ENCODE assay signal across 35 mouse cellular contexts in genomic region chr16:96559796-96560195, GRCm38 (mm10).
"Had no signal": no experiment of that assay in that cellular context is flagged by ENCODE, and none has a peak within 500 bp of the region (broad histone marks: within the 10 kb centered on the region; RNA-seq: fewer than 3 reads in every experiment).

No protein-coding gene starts in this region.

- H3K9me3 ChIP-seq: heart, embryonic 10.5 days; heart, embryonic 12.5 days; heart, embryonic 13.5 days; heart, embryonic 15.5 days; hindbrain, embryonic 10.5 days; hindbrain, embryonic 12.5 days; hindbrain, embryonic 13.5 days; hindbrain, embryonic 15.5 days; intestine, embryonic 15.5 days; kidney, embryonic 15.5 days had no signal

- DNase-seq: heart, postnatal 10 days; heart, postnatal 14 days; heart, postnatal 36 days; heart, postnatal 4 days; kidney, adult 11 months; kidney, adult 18-20 months; kidney, adult 2 months; kidney, adult 8-10 months; kidney, adult 9 months; kidney, postnatal 10 days; kidney, postnatal 14 days; kidney, postnatal 25 days; kidney, postnatal 36 days; kidney, postnatal 4 days; layer of hippocampus, adult 9-11 months; layer of hippocampus, postnatal 36 days had no signal

- H3K27me3 ChIP-seq: heart, embryonic 12.5 days; heart, embryonic 15.5 days; hindbrain, embryonic 12.5 days; hindbrain, embryonic 13.5 days; hindbrain, embryonic 15.5 days; intestine, embryonic 15.5 days; kidney, embryonic 15.5 days had no signal

- H3K36me3 ChIP-seq: heart, embryonic 10.5 days; heart, embryonic 12.5 days; heart, embryonic 13.5 days; heart, embryonic 15.5 days; hindbrain, embryonic 10.5 days; hindbrain, embryonic 12.5 days; hindbrain, embryonic 13.5 days; hindbrain, embryonic 15.5 days; intestine, embryonic 15.5 days; kidney, embryonic 15.5 days had no signal

- H3K27ac ChIP-seq: heart, embryonic 10.5 days; heart, embryonic 13.5 days; heart, embryonic 15.5 days; hindbrain, embryonic 10.5 days; hindbrain, embryonic 12.5 days; hindbrain, embryonic 13.5 days; hindbrain, embryonic 14.5 days; hindbrain, embryonic 15.5 days; hindbrain, postnatal 0 days; intestine, embryonic 15.5 days; kidney, embryonic 15.5 days; kidney, postnatal 0 days; layer of hippocampus, adult 2 months; left cerebral cortex, adult 2 months had no signal

- H3K4me2 ChIP-seq: heart, embryonic 11.5 days; heart, embryonic 12.5 days; heart, embryonic 13.5 days; heart, embryonic 15.5 days; hindbrain, embryonic 12.5 days; hindbrain, embryonic 13.5 days; hindbrain, embryonic 14.5 days; hindbrain, embryonic 15.5 days; intestine, embryonic 15.5 days; kidney, embryonic 15.5 days had no signal

- H3K4me3 ChIP-seq: heart, embryonic 10.5 days; heart, embryonic 12.5 days; heart, embryonic 13.5 days; heart, embryonic 15.5 days; hindbrain, embryonic 10.5 days; hindbrain, embryonic 12.5 days; hindbrain, embryonic 13.5 days; hindbrain, embryonic 15.5 days; intestine, embryonic 15.5 days; kidney, embryonic 15.5 days; layer of hippocampus, adult 2 months; left cerebral cortex, adult 2 months had no signal

- ATAC-seq: hindbrain, embryonic 16.5 days; hindbrain, postnatal 0 days; inflammation-experienced regulatory T-cells, adult 6 months; intestine, embryonic 15.5 days; intestine, embryonic 16.5 days had no signal

- H3K9ac ChIP-seq: heart, embryonic 12.5 days; heart, embryonic 13.5 days; heart, embryonic 15.5 days; hindbrain, embryonic 12.5 days; hindbrain, embryonic 13.5 days; hindbrain, embryonic 14.5 days; hindbrain, embryonic 15.5 days; intestine, embryonic 15.5 days; kidney, embryonic 15.5 days had no signal

- H3K4me1 ChIP-seq: heart, embryonic 15.5 days; intestine, embryonic 15.5 days had no signal
